Mouse (Mus musculus) left cerebral cortex, postnatal 14 days (tissue): Measurements from ENCODE around the gene Mgat4b. TPM values are rescaled to one million over a fixed set of nuclear protein-coding genes. Genes with fewer than 3 reads are reported as not detected.
"Not testable (repeated sequence)": the region's sequence is repeated elsewhere in the genome, so short reads cannot be mapped to it uniquely, and the experiment has no call there.

Source experiments
- DNase-seq, 2 experiments: peaks; one replicate each; pipeline ENCODE4 v3.0.0; 2021 to 2022; ENCODE audit warnings: low spot score in 2 of 2, mixed read lengths in 1 of 2
- intact Hi-C: fragments of 180-260 bp; cut with DNase I; formaldehyde crosslinking; loops from one replicate; pipeline ENCODE4 v1.15.1; 2025
- long read RNA-seq, 2 experiments: library from polyadenylated mRNA; stranded (forward); transcript quantifications; one replicate each; pipeline ENCODE4 v2.0.0; 2021
- total RNA-seq, 2 experiments: library from RNA; stranded (reverse); gene quantifications; 2 replicates each; pipeline ENCODE4 v1.2.3; 2021

The Mgat4b gene
- total RNA-seq = 100 to 1,000 TPM in 1 of 2 experiments, 10 to 100 TPM in 1; 97.3 to 100 TPM
- long read RNA-seq, experiment 1, transcript Mgat4b-201 (15 exons, 2,429 nt) = major isoform, 94 of 133 reads
- long read RNA-seq, experiment 1, partial matches to known transcripts = 10 of 133 reads
- long read RNA-seq, experiment 1, other reads (novel, unspliced or antisense) = 29 of 133 reads
- long read RNA-seq, experiment 2, transcript Mgat4b-201 (15 exons, 2,429 nt) = major isoform, 88 of 131 reads
- long read RNA-seq, experiment 2, partial matches to known transcripts = 6 of 131 reads
- long read RNA-seq, experiment 2, other reads (novel, unspliced or antisense) = 37 of 131 reads

GRCm38 (mm10) chr11:50210505-50211151 is at the start of gene Mgat4b, which contains the start of gene Sqstm1:
Gene Mgat4b, plus strand, starts transcription at chr11:50210890.
Gene Sqstm1, minus strand, starts transcription at chr11:50210827.
- intact Hi-C loops = loop anchor here (2.0 kb wide), 1 partner anchor 14 kb away; no protein-coding TSS in a partner anchor

DNA sequence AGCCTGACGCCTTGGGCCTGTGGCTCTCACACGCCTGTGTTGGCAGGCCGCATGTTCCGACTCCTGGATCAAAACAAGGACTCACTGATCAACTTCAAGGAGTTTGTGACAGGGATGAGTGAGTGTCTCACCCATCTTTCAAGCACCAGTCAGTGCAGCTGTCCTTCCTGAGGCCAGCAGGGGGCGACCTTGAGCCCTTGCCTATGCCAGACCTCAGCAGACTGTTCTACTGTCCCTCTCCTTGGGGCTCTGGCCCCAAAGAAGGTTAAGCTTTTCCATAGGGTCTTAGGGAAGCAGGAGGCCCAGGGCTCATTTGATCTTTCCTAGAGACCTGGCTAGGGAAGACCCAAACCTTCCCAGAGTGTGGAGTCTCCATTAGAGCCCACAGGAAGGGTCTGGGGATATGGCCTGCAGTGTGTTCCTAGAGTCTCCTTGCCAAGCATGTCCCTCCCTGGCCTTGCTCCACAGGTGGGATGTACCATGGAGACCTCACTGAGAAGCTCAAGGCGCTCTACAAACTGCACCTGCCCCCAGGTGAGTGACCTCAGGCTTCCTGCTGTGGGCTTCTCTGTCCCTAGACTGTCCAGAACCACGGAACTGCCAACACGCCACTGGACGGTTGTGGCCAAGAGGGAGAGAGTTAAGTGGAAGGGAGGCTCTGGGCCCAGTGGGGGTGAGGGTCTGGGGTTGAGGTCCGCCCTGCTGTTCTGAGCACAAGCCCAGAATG is 48.9 kb upstream of the Mgat4b start:
- intact Hi-C loops = no loop called here
- peak; percentile 53 to 55 for DNase-seq

More at GRCm38 (mm10) chr11:50210505-50211151, at the start of gene Mgat4b, which contains the start of gene Sqstm1:
- peak; percentile 78 to 84 for DNase-seq

DNA sequence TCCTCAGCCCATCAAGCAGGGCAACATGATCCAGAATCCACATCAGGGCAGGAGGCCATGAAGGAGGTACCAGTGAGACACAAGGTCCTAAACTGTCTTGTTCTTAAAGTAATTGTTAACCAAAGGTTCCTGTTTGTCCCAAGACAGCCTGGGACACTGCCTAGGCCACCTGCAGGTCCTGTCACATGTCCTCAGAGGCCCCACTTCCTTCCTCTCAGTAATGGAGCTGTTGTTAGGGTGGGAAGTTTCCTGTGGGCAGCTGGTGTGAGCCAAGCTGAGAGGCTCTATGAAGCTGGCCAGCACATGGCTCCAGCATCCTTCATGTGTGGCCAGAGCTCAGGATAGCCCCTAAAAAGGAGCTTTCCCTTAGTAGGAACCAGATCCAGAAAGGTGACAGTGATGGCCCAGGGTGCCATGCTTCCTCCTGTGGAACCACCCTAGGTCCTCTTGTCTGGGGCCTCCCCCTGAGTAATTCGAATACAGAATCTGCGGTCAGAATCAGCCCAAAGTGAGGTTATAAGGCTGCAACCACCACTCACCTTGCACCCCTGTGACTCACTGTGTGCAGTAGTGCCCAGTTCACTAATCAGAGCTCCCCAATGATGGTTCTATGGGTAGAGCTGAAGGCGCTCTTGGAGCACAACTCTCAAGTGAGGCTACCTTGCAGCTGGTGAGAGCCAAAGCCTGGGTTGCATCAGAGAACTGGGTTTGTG is 48.2 kb upstream of the Mgat4b start:
- intact Hi-C loops = no loop called here
- DNase-seq = no peak

GRCm38 (mm10) chr11:50168352-50168751 is 42.3 kb upstream of the Mgat4b start:
- intact Hi-C loops = no loop called here
- DNase-seq = no peak

DNA sequence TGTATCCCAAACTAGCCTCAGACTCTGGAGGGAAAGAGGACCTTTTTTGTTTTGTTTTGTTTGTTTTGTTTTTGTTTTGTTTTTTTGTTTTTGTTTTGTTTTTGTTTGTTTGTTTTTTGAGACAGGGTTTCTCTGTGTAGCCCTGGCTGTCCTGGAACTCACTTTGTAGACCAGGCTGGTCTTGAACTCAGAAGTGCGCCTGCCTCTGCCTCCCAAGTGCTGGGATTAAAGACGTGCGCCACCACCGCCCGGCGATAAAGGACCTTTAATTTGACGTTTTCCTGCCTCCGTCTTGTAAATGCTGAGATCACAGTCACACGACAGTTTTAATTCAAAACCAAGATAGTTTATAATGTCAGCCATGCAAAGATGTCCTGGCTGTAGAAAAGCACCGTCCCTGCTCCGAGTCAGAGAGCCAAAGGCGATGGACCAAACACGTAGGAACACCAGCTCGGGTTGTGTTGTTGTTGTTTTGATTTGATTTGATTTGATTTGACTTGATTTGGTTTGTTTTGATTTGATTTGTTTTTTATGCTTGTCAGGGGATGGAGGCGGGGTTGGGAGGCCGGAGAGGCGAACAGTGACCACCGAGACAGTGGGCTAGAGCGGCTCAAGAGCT is 36.5 kb upstream of the Mgat4b start, which contains the start of gene Mrnip:
TSS of gene Mrnip (plus strand) at position 334 of the 619 bp plus-strand sequence.
- intact Hi-C loops = not testable (repeated sequence)
- peak; percentile 34 to 68 for DNase-seq

GRCm38 (mm10) chr11:50174730-50175187 is 35.9 kb upstream of the Mgat4b start:
- intact Hi-C loops = no loop called here
- DNase-seq = peak; percentile 97 to 98

- intact Hi-C loops = no loop called here
- DNase-seq = no peak
Observed at GRCm38 (mm10) chr11:50176351-50176750, 34.3 kb upstream of the Mgat4b start.

DNA sequence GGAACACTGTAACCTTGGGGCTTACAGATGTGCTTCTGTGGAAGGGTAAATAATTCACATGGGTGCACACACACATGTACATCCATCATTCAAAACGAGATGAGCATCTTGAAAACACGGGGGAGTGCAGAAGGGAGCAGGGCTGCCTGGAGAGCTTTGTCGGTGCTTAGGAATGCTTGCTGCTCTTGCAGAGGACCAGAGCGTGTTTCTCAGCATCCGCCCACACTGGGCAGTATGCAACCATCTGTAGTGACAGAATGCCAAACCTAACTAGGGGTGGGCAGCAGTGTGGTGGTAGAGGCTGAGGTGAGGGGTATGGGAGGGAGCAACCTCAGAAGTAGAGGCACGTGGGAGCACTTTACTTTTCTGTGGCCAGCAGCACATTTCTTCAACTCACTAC is 33.6 kb upstream of the Mgat4b start:
- intact Hi-C loops = no loop called here
- DNase-seq = peak in 1 of 2 experiments; percentile 51

DNA sequence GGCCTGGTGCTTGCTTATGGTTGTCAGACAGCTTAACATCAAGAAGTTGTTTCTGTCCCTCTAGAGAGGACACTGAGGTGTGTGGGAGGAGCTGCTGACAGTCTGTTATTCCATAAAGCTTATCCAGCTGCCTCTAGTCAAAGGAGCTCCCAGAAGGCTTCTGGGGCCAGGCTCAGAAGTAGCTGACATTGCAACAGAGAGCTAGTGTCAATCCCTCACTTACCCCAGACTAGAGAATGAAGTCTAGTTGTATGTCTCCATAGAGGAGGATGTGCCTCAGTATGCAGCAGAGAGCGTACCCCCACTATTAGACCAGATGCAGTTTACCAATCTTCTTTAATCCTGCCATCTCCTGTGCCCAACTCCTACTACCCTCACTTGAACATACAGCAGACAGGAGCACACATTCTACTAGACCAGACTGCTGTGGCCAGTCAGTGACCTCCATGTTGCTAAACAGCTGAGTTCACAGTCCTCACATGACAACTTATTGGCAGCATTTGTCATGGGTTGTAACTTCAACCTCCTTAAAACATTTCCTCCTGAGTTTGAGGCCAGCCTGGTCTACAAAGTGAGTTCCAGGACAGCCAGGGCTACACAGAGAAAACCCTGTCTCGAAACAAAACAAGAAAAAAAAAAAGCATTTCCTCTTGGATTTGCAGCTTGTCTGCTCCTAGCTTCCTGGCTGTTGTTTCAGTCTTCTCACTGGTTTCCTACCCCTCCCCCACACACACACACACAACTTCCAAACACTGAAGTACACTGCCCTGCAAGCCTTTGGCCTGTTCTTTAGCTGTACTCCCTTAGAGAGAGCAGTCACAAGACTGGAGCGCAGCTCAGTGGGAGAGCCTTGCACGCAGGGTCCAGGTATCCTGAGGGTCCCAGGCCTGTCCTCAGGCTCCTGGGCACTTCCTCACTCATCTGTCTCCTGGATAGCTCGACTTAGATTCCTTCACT is 31.9 kb upstream of the Mgat4b start:
- no peak for DNase-seq

DNA sequence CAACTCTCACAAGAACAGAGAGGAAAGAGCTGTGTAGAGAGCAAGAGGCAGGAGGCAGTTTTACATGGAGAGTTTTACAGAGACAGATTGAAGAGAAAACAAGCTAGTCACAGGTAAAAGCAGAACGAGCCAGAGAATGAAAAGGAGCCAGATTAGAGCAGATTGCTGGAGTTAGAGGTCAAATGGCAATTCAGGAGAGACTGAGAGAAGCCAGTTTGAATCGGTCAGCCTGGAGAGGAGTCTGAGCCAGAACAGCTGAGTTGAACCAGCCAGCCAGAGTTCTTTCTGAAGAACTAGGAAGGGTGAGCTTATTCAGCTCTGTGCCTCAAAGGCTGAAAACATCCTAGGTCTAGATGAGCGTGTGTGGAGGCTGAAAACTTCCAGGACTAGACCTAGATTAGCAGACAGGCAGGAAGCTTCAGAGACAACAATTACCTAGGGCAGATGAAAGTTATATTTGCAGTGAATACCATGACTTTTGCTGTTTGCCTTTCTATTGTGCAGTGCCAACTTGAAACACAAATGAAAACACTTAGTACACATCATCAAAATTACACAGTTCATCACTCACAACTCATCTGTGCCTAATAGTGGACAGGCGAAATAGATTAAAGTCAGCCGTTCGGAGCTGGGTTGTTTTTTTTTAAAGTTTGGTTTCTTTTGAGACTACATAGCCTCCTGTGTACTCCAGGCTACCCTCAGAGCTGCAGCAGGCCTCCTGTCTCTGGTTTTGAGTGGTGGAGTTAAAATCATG is 30.0 kb upstream of the Mgat4b start:
- intact Hi-C loops = no loop called here
- DNase-seq = no peak

More for the DNA sequence above, 31.9 kb upstream of the Mgat4b start:
- intact Hi-C loops = no loop called here

- intact Hi-C loops = no loop called here
Observed at GRCm38 (mm10) chr11:50182702-50183101, 28.0 kb upstream of the Mgat4b start.

GRCm38 (mm10) chr11:50184788-50185187 is 25.9 kb upstream of the Mgat4b start:
- DNase-seq = no peak

More at GRCm38 (mm10) chr11:50182702-50183101, 28.0 kb upstream of the Mgat4b start:
- no peak for DNase-seq

GRCm38 (mm10) chr11:50188682-50189081 is 22.0 kb upstream of the Mgat4b start:
- intact Hi-C loops = no loop called here
- no peak for DNase-seq

More at GRCm38 (mm10) chr11:50184788-50185187, 25.9 kb upstream of the Mgat4b start:
- intact Hi-C loops = no loop called here

DNA sequence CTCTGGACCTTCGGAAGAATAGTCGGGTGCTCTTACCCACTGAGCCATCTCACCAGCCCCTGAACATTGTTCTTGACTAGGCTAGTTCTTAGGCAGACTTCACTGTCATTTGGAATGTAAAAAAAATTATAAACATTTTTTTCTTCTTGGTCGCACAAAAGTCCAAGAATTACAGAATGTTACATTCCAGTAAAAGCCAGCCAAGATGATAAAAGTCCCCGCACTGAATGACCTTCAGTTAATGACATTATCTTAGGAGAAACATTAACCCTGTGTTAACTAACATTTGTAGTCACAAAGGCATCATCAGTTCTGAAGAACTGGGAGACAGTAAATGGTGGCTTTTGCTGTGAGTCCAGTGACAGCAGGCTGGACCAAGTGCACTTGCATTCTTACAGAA is 20.3 kb upstream of the Mgat4b start:
- no peak for DNase-seq
- intact Hi-C loops = no loop called here

DNA sequence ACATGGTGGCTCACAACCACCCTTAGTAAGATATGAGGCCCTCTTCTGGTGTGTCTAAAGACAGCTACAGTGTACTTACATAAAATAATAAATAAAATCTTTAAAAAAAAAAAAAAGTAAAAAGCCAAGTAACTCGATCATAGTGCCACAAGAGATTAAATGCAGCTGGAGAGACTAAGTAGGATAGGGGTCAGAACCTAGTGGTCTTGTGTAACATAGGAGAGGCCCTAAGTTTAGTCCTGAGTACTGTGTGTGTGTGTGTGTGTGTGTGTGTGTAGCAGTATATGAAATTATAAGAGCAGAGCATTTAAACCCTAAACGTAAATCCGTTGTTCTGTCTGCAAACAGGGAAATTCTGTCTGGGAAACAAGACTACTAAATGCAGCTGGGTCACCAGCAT is 18.4 kb upstream of the Mgat4b start:
- no peak for DNase-seq
- intact Hi-C loops = no loop called here

GRCm38 (mm10) chr11:50194070-50194469 is 16.6 kb upstream of the Mgat4b start:
- intact Hi-C loops = no loop called here
- DNase-seq = no peak

- intact Hi-C loops = no loop called here
- DNase-seq = no peak
Observed at GRCm38 (mm10) chr11:50194793-50195192, 15.9 kb upstream of the Mgat4b start.
